Mouse (Mus musculus): ENCODE measurements around the gene Pmp22.

GRCm38 (mm10) chr11:63134742-63135482 is 6.1 kb downstream of the Pmp22 start:
- TF ChIP-seq CTCF (conservative IDR thresholded peaks at IDR 0.05; ENCODE audit: insufficient read depth, insufficient read length, low read depth, low read length) = no peak
- TF ChIP-seq POLR2A (IDR thresholded peaks at IDR 0.05; ENCODE audit: low read depth, low read length) = no peak

Measured in kidney, adult 2 months (tissue).